Mouse (Mus musculus) fat pad, adult 2 months (tissue): ENCODE data around the gene Gpn3.

Experiments used
- DNase-seq: peaks from one replicate; pipeline ENCODE4 v3.0.0-alpha.2; 2011; ENCODE audit warnings: low read depth, low spot score; ENCODE audit errors: extremely low read depth

The Gpn3 gene

GRCm38 (mm10) chr5:122371591-122372191 is at the start of gene Gpn3:
Gene Gpn3, plus strand, starts transcription at chr5:122371876.
- DNase-seq, result no peak

- no peak for DNase-seq
Observed at GRCm38 (mm10) chr5:122323523-122323922, 48.2 kb upstream of the Gpn3 start.

- peak; percentile 73 for DNase-seq
Observed at GRCm38 (mm10) chr5:122324608-122325431, 46.9 kb upstream of the Gpn3 start.

GRCm38 (mm10) chr5:122325477-122325876 is 46.2 kb upstream of the Gpn3 start:
- no peak for DNase-seq

GRCm38 (mm10) chr5:122327283-122327682 is 44.4 kb upstream of the Gpn3 start:
- DNase-seq, result no peak

- DNase-seq, result no peak
Observed at GRCm38 (mm10) chr5:122330269-122330668, 41.4 kb upstream of the Gpn3 start.

GRCm38 (mm10) chr5:122334682-122335081 is 37.0 kb upstream of the Gpn3 start:
- no peak for DNase-seq

GRCm38 (mm10) chr5:122336554-122337294 is 35.0 kb upstream of the Gpn3 start:
- no peak for DNase-seq

GRCm38 (mm10) chr5:122342874-122343273 is 28.8 kb upstream of the Gpn3 start:
- no peak for DNase-seq

- no peak for DNase-seq
Observed at GRCm38 (mm10) chr5:122343768-122344167, 27.9 kb upstream of the Gpn3 start.

- no peak for DNase-seq
Observed at GRCm38 (mm10) chr5:122344260-122344659, 27.4 kb upstream of the Gpn3 start.

- DNase-seq, result no peak
Observed at GRCm38 (mm10) chr5:122345777-122346176, 25.9 kb upstream of the Gpn3 start.

GRCm38 (mm10) chr5:122353807-122354491 is 17.7 kb upstream of the Gpn3 start, which contains the start of the genes Rad9b and Vps29:
Gene Rad9b, minus strand, starts transcription at chr5:122354233.
Gene Vps29, plus strand, starts transcription at chr5:122354369.
- peak; percentile 74 for DNase-seq

- DNase-seq, result no peak
Observed at GRCm38 (mm10) chr5:122354492-122355067, 17.1 kb upstream of the Gpn3 start.

- DNase-seq, result peak; percentile 83
Observed at GRCm38 (mm10) chr5:122372192-122372769, 605 bp downstream of the Gpn3 start, which contains the start of gene Fam216a. Gene Fam216a, minus strand, starts transcription at chr5:122372364.

GRCm38 (mm10) chr5:122372878-122373277 is 1.2 kb downstream of the Gpn3 start:
- DNase-seq, result no peak

- DNase-seq, result no peak
Observed at GRCm38 (mm10) chr5:122377101-122377833, 5.6 kb downstream of the Gpn3 start.

- DNase-seq, result no peak
Observed at GRCm38 (mm10) chr5:122378171-122378570, 6.5 kb downstream of the Gpn3 start.

GRCm38 (mm10) chr5:122379374-122380155 is 7.9 kb downstream of the Gpn3 start:
- no peak for DNase-seq
